Mouse (Mus musculus) ES-E14 (cell line): ENCODE results near the gene Klhl26.

Experiments
- CHD2 ChIP-seq: IDR thresholded peaks from 2 replicates; pipeline ENCODE4 v1.6.1; 2014; ENCODE audit warnings: mild to moderate bottlenecking, low read depth, low read length, inconsistent platforms
- HCFC1 ChIP-seq: IDR thresholded peaks from 2 replicates; pipeline ENCODE4 v1.6.1; 2012; ENCODE audit warnings: low read length, inconsistent platforms, borderline replicate concordance; ENCODE audit not compliant: insufficient read depth
- ZC3H11A ChIP-seq: IDR thresholded peaks from 2 replicates; pipeline ENCODE4 v1.6.1; 2012; ENCODE audit warnings: low read depth, mild to moderate bottlenecking, inconsistent platforms, low read length, borderline replicate concordance

DNA sequence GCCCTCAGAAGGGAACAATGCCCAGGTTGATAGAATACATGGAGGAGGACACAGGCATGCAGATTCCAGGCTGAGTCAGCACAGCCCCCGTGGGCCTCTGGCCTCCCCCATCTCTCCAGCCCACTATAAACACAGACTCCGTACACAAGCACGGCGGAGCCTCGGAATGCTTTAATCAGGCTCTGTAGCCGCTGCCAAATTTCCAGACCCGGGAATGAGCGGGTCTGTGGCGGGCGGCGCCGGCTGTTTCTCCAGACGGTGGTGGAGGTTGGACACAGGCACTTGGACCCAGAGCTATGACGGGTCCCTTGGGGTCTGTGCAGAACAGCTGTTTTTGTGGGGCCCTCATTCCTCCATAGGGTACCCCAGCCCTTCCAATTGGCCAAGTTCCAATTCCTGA, 57.8 kb downstream of the Klhl26 start:
- TF ChIP-seq CHD2 (no peak), HCFC1 (no peak), ZC3H11A (no peak)
